Mouse (Mus musculus) frontal cortex, postnatal 10 days (tissue): Measurements from ENCODE around the gene Jak1.
A peak's percentile ranks its signal among the peaks of the same experiment; 100 is the strongest.

Experiments used
- DNase-seq, 2 experiments: peaks; one replicate each; pipeline ENCODE4 v3.0.0; 2022; ENCODE audit warnings: low spot score in 2 of 2, mixed read lengths in 1 of 2

Gene Jak1

GRCm38 (mm10) chr4:101264741-101265513 lies at the start of gene Jak1:
Jak1 (minus strand) TSS chr4:101265282.
- DNase-seq: peak; percentile 92 to 95

DNA sequence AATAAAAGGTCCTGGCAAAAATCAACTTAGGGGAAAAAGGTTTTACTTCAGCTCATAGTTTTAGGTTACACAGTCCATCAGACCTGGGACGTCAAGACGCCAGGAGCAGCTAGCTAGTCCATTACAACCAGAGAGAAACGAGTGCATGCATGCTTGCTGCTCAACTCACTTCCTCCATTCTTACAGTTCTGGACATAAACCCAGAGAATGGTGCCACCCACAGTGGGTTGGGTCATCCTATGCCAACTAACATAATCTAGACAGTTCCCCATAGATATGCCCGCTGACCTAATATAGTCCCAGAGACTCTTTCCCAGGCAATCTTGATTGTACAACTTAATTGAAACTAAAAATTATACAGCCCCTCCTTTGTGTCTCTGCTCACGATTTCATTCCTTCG lies 47.0 kb upstream of the Jak1 start:
- no peak for DNase-seq

DNA sequence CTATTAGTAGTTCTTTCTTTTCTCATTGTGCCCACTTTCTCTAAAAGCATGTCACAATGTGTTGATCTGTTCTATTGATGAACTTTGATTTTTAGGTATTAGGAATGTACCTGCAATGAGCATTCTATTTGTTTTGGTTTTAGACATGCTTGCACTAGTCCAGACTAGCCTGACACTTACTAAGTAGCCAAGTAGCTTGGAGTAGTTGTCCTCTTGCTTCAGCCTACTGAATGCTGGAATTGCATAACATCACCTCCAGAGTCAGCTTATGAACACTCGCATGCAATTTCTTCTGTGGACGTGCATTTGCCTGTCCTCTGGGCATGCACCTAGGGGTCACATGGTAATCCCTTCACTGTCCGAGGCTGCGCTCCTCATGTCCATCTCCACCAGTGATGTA lies 43.1 kb upstream of the Jak1 start:
- no peak for DNase-seq

GRCm38 (mm10) chr4:101307286-101307685 lies 42.2 kb upstream of the Jak1 start:
- no peak for DNase-seq

DNA sequence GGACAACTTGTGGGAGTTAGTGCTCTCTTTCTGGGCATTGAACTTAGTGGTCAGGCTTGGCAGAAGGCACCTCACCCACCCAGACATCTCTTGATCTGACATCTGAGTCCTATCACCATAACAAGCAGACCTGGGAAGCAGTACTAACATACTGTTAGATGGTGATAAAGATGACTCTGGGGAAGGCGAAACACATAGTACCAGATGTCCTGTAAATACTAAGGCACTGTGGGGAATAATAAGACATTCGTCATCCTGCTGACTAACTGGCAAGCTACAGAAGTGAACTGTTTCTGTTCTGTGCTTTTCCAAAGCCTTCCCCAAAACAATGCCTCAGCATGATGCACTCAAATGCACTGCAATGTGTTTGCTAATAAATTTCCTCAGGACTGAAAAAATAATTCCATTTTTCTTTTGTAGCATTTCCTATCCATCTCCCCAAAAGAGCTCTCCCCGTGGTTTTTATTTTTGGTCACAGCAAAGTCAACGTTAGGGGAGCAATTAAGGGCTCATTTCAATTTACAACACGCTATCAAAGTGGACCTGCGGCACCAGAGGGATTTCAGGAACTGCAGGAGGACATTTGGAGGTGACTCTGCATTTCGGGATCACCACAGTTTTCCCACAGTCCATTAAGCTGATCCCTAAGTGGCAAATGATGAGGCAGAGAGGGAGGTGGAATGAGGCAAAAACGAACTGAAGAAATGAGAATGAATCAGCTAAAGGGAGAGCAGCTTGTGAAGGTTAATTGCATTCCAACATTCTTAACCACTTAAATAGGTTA lies 41.2 kb upstream of the Jak1 start:
- DNase-seq: no peak

GRCm38 (mm10) chr4:101305126-101305525 lies 40.0 kb upstream of the Jak1 start:
- no peak for DNase-seq

DNA sequence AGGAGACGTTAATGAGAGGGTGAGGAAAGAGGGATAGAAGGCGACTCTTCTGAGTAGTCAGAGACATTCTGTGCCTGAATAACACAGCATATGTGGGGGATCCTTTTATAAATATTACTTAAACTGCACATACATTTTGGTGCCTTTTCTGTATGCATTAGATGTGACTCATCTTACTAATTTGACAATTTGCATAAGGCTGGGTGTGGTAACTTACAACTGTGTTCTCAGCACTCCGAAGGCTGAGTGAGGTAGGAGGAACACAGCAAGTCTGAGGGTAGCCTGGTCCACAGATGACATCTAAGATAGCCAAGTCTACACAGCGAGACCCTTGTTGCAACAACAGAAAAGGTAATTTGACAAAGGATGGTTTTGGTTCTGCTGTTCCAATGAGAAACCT lies 39.0 kb upstream of the Jak1 start:
- DNase-seq: no peak

- DNase-seq: no peak
Measured at GRCm38 (mm10) chr4:101300392-101300910, 35.4 kb upstream of the Jak1 start.

DNA sequence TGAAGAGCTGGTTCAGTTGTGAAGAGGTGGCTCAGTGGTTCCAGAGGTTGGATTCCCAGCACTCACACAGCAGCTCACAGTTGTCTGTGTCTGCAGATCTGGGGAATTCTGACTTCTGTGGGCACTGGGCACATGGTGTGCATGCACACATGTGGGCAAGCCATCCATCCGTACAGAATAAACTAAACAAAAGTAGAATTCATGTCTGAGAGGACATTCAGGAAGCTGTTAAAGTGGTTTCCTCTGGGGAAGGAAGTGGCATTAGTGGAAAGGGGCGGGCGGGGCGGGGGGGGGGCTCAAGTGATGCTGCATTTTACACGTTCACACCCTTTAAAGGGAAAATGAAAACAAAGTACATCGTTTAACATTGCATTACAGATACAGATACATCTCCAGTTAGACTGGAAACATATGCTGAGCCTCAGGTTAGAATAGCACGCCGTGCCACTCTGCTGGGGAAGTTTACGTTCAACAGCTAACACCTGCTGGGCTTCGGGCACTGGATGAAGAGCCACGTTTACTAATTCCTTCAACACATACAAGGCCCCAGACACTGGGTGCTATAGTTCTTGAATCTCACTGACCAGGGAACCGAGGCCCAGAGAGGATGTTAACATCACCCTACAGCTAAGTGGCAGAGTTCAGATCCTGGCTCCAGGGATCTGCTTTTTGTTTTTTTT lies 33.4 kb upstream of the Jak1 start:
- no peak for DNase-seq

GRCm38 (mm10) chr4:101296836-101297235 lies 31.8 kb upstream of the Jak1 start:
- no peak for DNase-seq

DNA sequence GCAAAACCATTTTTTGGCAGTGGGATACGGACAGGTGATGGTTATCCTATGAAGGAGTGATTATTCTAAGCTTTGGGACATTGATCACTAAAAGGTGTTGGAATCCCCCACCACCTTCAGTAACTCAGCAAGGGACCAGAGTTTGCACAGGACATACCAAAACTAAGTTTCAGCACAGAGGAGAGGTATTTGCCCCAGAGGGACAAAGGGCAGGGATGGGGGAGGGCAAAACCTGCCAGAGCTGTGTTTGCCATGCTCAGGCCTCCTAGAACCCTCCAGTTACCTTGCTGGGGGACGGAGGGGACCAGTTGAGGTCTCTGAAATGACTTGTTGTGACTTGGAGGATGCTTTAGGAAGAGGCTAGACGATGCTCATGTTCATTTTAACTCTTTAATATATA lies 30.7 kb upstream of the Jak1 start:
- DNase-seq: no peak

DNA sequence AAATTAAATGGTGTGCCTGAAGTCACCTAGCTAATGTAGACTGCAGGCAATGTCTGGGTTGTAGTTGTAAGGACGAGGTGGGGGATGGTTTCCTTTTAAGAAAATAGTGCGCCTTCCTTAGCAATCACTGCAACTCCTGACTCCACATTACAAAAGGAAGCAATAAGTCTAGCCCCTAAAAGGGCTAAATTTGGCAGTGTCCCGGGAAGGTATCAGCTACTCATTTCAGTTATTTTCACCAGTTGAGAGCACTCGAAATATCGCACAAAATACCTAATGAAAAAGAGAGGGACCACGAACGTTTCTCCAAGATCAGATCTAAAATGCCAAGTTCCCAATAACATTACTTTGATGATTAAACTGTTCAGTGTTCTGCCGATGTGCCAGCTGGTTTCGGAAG lies 28.6 kb upstream of the Jak1 start:
- no peak for DNase-seq

GRCm38 (mm10) chr4:101292736-101293541 lies 27.9 kb upstream of the Jak1 start:
- peak; percentile 12 for DNase-seq

GRCm38 (mm10) chr4:101292028-101292735 lies 27.1 kb upstream of the Jak1 start:
- peak; percentile 56 to 65 for DNase-seq

GRCm38 (mm10) chr4:101288292-101288691 lies 23.2 kb upstream of the Jak1 start:
- no peak for DNase-seq

DNA sequence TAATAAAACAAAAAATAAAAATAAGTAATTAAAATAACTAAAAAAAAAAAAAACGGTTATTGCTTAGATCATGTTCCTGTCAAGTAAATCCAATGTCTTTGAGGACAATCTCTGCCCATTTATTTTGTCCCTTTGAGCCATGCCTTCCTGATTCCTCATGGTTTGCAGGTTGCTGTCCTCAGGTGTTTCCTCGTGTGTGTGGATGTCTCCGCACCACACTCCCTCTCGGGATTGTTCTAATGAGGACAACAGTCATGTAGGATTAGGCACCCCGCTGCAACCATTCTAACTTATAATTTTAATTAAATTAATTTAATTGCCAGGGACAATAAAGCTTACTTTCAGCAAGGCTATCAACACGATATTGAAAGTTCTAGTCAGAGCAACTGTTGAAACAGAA lies 21.5 kb upstream of the Jak1 start:
- DNase-seq: no peak

DNA sequence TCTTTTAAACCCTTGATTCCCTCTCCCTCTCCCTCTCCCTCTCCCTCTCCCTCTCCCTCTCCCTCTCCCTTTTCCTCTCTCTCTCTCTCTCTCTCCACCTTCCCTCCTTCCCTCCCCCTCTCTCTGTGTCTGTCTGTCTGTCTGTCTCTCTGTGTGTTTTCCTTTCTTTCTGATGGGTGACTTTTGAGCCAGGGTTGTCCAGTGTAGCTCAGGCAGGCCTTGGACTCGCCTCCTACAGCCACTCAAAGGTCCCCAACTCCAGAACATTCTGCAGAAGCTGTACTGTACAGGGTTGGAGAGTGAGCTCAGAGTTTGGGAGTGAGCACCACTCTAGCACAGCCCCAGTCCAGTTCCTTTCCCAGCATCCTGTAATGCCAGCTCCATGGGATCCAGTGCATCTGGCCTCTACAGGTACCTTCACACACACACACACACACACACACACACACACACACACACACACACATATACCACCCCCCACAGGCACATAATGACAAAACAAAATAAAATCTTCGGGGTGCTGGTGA lies 20.9 kb upstream of the Jak1 start:
- DNase-seq: no peak

- no peak for DNase-seq
Measured at GRCm38 (mm10) chr4:101283938-101284337, 18.9 kb upstream of the Jak1 start.

- no peak for DNase-seq
Measured at GRCm38 (mm10) chr4:101282237-101282636, 17.2 kb upstream of the Jak1 start.

- no peak for DNase-seq
Measured at GRCm38 (mm10) chr4:101280119-101280518, 15.0 kb upstream of the Jak1 start.
